Mouse (Mus musculus): ENCODE data around the gene Itga2b.

DNA sequence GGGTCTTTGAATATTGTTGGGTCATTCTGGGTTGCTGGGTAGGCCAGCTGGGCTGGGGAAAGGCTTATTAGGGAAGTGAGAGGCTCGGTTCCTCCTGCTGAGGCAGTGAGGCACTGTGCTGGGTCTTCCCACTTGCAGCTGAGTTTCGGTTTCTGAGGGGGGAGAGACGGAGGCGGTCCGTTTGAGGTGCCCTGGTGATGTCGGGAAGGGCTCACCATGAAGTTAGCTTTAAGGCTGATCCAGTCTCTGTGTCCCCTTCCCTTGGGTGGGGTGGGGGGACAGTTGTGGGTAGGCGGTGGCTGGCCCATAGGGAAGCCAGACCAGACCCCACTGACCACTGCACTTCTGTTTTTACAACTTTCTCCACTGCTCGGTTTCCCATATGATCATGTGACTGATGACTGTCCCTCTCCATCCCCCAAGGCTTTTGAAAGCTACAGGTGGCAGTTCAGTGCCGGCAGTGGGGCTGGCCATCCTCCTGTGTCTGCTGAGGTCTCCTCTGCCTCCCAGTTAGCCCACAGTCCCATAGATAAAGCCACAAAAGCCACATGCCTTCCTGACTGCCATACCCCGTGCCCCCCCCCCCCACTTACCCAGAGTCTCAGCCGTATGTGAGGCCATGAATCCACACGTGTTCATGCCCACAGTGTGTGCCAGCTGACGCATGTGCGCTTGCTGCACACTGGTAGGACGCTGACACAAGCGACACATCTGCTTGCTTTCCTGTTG lies 37.6 kb downstream of the Itga2b start:
- TF ChIP-seq CTCF (IDR thresholded peaks at IDR 0.05; ENCODE audit: low read depth), result no peak
- TF ChIP-seq EP300 (IDR thresholded peaks at IDR 0.05; ENCODE audit: low read depth), result no peak

Measured in heart, postnatal 0 days (tissue).